Mouse (Mus musculus): ENCODE measurements around the gene Plaa. TPM values are rescaled to one million over a fixed set of nuclear protein-coding genes. Genes with fewer than 3 reads are reported as not detected.
A peak's percentile ranks its signal among the peaks of the same experiment; 100 is the strongest.

Gene Plaa
- polyA plus RNA-seq, 1 experiment from 2014 or later: 68.5 TPM

- no peak for ATAC-seq
- H3K4me3 ChIP-seq (ENCODE audit: low read depth, low read length): no peak overlapping the region
- no peaks in the 10 kb centered on the region for H3K9me3 ChIP-seq (replicated peaks; ENCODE audit: control insufficient read depth, low read length, poor library complexity, severe bottlenecking)
Observed at GRCm38 (mm10) chr4:94604452-94605019, 1.5 kb upstream of the Plaa start.

GRCm38 (mm10) chr4:94602496-94603030, 481 bp downstream of the Plaa start:
- Histone ChIP-seq H3K27ac (ENCODE audit: low read length) (peak overlapping the region; percentile 94), H3K36me3 (ENCODE audit: control insufficient read depth, insufficient read depth, low read length) (no peaks in the 10 kb centered on the region), H3K27me3 (ENCODE audit: control insufficient read depth, insufficient read depth, low read depth, low read length) (no peaks in the 10 kb centered on the region), H3K9me3 (replicated peaks; ENCODE audit: control insufficient read depth, low read length, poor library complexity, severe bottlenecking) (no peaks in the 10 kb centered on the region), H3K9ac (ENCODE audit: low read depth, low read length) (peak overlapping the region; percentile 89), H3K4me2 (ENCODE audit: low read length) (peak overlapping the region; percentile 74), H3K4me3 (ENCODE audit: low read depth, low read length) (peak overlapping the region; percentile 94), H3K4me1 (ENCODE audit: control insufficient read depth, insufficient read depth, low read length) (peaks cover 20% of the 10 kb centered on the region)
- ATAC-seq: no peak
- WGBS: under 1% methylated on average over 33 of the region's 33 CpGs

More at GRCm38 (mm10) chr4:94604452-94605019, 1.5 kb upstream of the Plaa start:
- 85% methylated on average over 2 of the region's 2 CpGs for WGBS
- H3K4me1 ChIP-seq (ENCODE audit: control insufficient read depth, insufficient read depth, low read length): peaks cover 20% of the 10 kb centered on the region
- H3K9ac ChIP-seq (ENCODE audit: low read depth, low read length): no peak overlapping the region
- no peaks in the 10 kb centered on the region for H3K36me3 ChIP-seq (ENCODE audit: control insufficient read depth, insufficient read depth, low read length)
- H3K27me3 ChIP-seq (ENCODE audit: control insufficient read depth, insufficient read depth, low read depth, low read length): no peaks in the 10 kb centered on the region
- no peak overlapping the region for H3K4me2 ChIP-seq (ENCODE audit: low read length)
- no peak overlapping the region for H3K27ac ChIP-seq (ENCODE audit: low read length)

GRCm38 (mm10) chr4:94601395-94601794, 1.6 kb downstream of the Plaa start:
- Histone ChIP-seq H3K9me3 (replicated peaks; ENCODE audit: control insufficient read depth, low read length, poor library complexity, severe bottlenecking) (no peaks in the 10 kb centered on the region), H3K27ac (ENCODE audit: low read length) (no peak overlapping the region), H3K36me3 (ENCODE audit: control insufficient read depth, insufficient read depth, low read length) (no peaks in the 10 kb centered on the region), H3K27me3 (ENCODE audit: control insufficient read depth, insufficient read depth, low read depth, low read length) (no peaks in the 10 kb centered on the region), H3K9ac (ENCODE audit: low read depth, low read length) (no peak overlapping the region), H3K4me2 (ENCODE audit: low read length) (peak overlapping the region; percentile 74; the same call in 1 of the 2 replicates), H3K4me1 (ENCODE audit: control insufficient read depth, insufficient read depth, low read length) (peaks cover 20% of the 10 kb centered on the region), H3K4me3 (ENCODE audit: low read depth, low read length) (peak overlapping the region; percentile 3; the same call in 1 of the 2 replicates)
- ATAC-seq: no peak
- 87% methylated on average over 4 of the region's 4 CpGs for WGBS

GRCm38 (mm10) chr4:94592709-94593108, 10.3 kb downstream of the Plaa start:
- ATAC-seq: no peak
- Histone ChIP-seq H3K9me3 (replicated peaks; ENCODE audit: control insufficient read depth, low read length, poor library complexity, severe bottlenecking) (no peaks in the 10 kb centered on the region), H3K27me3 (ENCODE audit: control insufficient read depth, insufficient read depth, low read depth, low read length) (no peaks in the 10 kb centered on the region), H3K4me2 (ENCODE audit: low read length) (no peak overlapping the region), H3K4me3 (ENCODE audit: low read depth, low read length) (no peak overlapping the region), H3K9ac (ENCODE audit: low read depth, low read length) (no peak overlapping the region), H3K4me1 (ENCODE audit: control insufficient read depth, insufficient read depth, low read length) (no peaks in the 10 kb centered on the region), H3K36me3 (ENCODE audit: control insufficient read depth, insufficient read depth, low read length) (no peaks in the 10 kb centered on the region), H3K27ac (ENCODE audit: low read length) (no peak overlapping the region)

- 91% methylated on average over 4 of the region's 4 CpGs for WGBS
- no peak overlapping the region for H3K9ac ChIP-seq (ENCODE audit: low read depth, low read length)
- H3K27ac ChIP-seq (ENCODE audit: low read length): no peak overlapping the region
- H3K4me2 ChIP-seq (ENCODE audit: low read length): no peak overlapping the region
- H3K36me3 ChIP-seq (ENCODE audit: control insufficient read depth, insufficient read depth, low read length): no peaks in the 10 kb centered on the region
- H3K9me3 ChIP-seq (replicated peaks; ENCODE audit: control insufficient read depth, low read length, poor library complexity, severe bottlenecking): no peaks in the 10 kb centered on the region
- no peak overlapping the region for H3K4me3 ChIP-seq (ENCODE audit: low read depth, low read length)
- no peaks in the 10 kb centered on the region for H3K4me1 ChIP-seq (ENCODE audit: control insufficient read depth, insufficient read depth, low read length)
- no peaks in the 10 kb centered on the region for H3K27me3 ChIP-seq (ENCODE audit: control insufficient read depth, insufficient read depth, low read depth, low read length)
- ATAC-seq: no peak
Observed at GRCm38 (mm10) chr4:94591765-94592381, 11.2 kb downstream of the Plaa start.

DNA sequence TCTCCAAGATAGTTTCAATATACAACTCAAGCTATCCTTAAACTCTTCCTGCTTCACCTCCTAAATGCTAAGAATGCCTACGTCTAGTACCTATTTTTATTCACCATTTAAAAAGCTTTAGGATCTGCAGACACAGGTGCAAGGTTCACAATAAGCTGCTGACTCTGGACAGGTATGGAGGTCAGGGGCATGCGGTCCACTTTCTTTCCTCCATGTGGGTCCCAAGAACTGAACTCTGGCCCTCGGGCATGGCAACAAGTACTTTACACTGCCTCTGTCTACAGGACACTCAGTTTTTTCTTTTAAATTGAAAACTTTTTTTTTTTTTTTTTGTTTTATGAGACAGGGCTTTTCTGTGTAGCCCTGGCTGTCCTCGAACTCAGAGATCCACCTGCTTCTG, 30.4 kb downstream of the Plaa start:
- 97% methylated on average over 4 of the region's 4 CpGs for WGBS

GRCm38 (mm10) chr4:94564297-94564696, 38.7 kb downstream of the Plaa start:
- Histone ChIP-seq H3K4me3 (ENCODE audit: low read depth, low read length) (no peak overlapping the region), H3K9ac (ENCODE audit: low read depth, low read length) (no peak overlapping the region), H3K27ac (ENCODE audit: low read length) (no peak overlapping the region), H3K4me1 (ENCODE audit: control insufficient read depth, insufficient read depth, low read length) (no peaks in the 10 kb centered on the region), H3K27me3 (ENCODE audit: control insufficient read depth, insufficient read depth, low read depth, low read length) (no peaks in the 10 kb centered on the region), H3K9me3 (replicated peaks; ENCODE audit: control insufficient read depth, low read length, poor library complexity, severe bottlenecking) (no peaks in the 10 kb centered on the region), H3K36me3 (ENCODE audit: control insufficient read depth, insufficient read depth, low read length) (peaks cover 3% of the 10 kb centered on the region; the same call in 1 of the 2 replicates), H3K4me2 (ENCODE audit: low read length) (no peak overlapping the region)
- no peak for ATAC-seq

More for the DNA sequence above, 30.4 kb downstream of the Plaa start:
- H3K4me1 ChIP-seq (ENCODE audit: control insufficient read depth, insufficient read depth, low read length): no peaks in the 10 kb centered on the region
- H3K36me3 ChIP-seq (ENCODE audit: control insufficient read depth, insufficient read depth, low read length): peaks cover 21% of the 10 kb centered on the region
- H3K9me3 ChIP-seq (replicated peaks; ENCODE audit: control insufficient read depth, low read length, poor library complexity, severe bottlenecking): no peaks in the 10 kb centered on the region
- H3K27ac ChIP-seq (ENCODE audit: low read length): no peak overlapping the region
- no peaks in the 10 kb centered on the region for H3K27me3 ChIP-seq (ENCODE audit: control insufficient read depth, insufficient read depth, low read depth, low read length)
- no peak overlapping the region for H3K9ac ChIP-seq (ENCODE audit: low read depth, low read length)
- no peak overlapping the region for H3K4me2 ChIP-seq (ENCODE audit: low read length)
- H3K4me3 ChIP-seq (ENCODE audit: low read depth, low read length): no peak overlapping the region
- no peak for ATAC-seq

GRCm38 (mm10) chr4:94561954-94562648, 40.9 kb downstream of the Plaa start:
- H3K9ac ChIP-seq (ENCODE audit: low read depth, low read length): no peak overlapping the region
- no peak overlapping the region for H3K4me2 ChIP-seq (ENCODE audit: low read length)
- H3K4me3 ChIP-seq (ENCODE audit: low read depth, low read length): no peak overlapping the region
- no peaks in the 10 kb centered on the region for H3K36me3 ChIP-seq (ENCODE audit: control insufficient read depth, insufficient read depth, low read length)
- H3K4me1 ChIP-seq (ENCODE audit: control insufficient read depth, insufficient read depth, low read length): no peaks in the 10 kb centered on the region
- no peaks in the 10 kb centered on the region for H3K27me3 ChIP-seq (ENCODE audit: control insufficient read depth, insufficient read depth, low read depth, low read length)
- H3K27ac ChIP-seq (ENCODE audit: low read length): no peak overlapping the region
- WGBS: 78% methylated on average over 7 of the region's 7 CpGs
- H3K9me3 ChIP-seq (replicated peaks; ENCODE audit: control insufficient read depth, low read length, poor library complexity, severe bottlenecking): no peaks in the 10 kb centered on the region
- no peak for ATAC-seq

GRCm38 (mm10) chr4:94560316-94560715, 42.7 kb downstream of the Plaa start:
- Histone ChIP-seq H3K27me3 (ENCODE audit: control insufficient read depth, insufficient read depth, low read depth, low read length) (no peaks in the 10 kb centered on the region), H3K36me3 (ENCODE audit: control insufficient read depth, insufficient read depth, low read length) (no peaks in the 10 kb centered on the region), H3K27ac (ENCODE audit: low read length) (no peak overlapping the region), H3K4me2 (ENCODE audit: low read length) (no peak overlapping the region), H3K4me3 (ENCODE audit: low read depth, low read length) (no peak overlapping the region), H3K9me3 (replicated peaks; ENCODE audit: control insufficient read depth, low read length, poor library complexity, severe bottlenecking) (no peaks in the 10 kb centered on the region), H3K9ac (ENCODE audit: low read depth, low read length) (no peak overlapping the region), H3K4me1 (ENCODE audit: control insufficient read depth, insufficient read depth, low read length) (peaks cover 6% of the 10 kb centered on the region)
- no peak for ATAC-seq
- WGBS: 96% methylated on average over 1 of the region's 1 CpGs

Data from midbrain, embryonic 16.5 days (tissue).